Mouse (Mus musculus): ENCODE measurements at regions not wholly inside any gene's neighbourhood (a gene's known extent, or its start where the extent isn't known, plus 50 kb on each side); places are given as distances from the start of the nearest gene placed in this dataset.

DNA sequence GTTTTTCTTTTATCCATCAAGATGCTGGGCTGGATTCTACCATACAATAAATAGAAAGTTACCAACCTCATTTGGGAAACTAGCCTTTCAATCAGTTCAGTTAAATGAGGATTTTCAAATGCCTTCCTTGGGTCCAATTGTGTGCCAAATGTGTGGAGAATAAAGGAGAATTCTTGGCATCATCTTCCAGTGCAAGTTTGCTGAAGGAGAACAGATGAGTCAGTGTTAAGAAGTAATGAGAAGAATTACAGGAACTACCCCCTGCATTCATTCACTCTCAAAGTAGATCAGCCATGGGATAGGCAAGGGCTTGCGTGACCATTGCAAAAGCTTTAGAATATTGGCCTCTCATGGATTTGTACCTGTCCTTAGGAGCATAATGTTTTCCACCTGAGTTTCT, 193.4 kb upstream of the Man1a start:
- H3K4me3 ChIP-seq (replicated peaks; ENCODE audit: low read length): no peak overlapping the region
- no peaks in the 10 kb centered on the region for H3K9me3 ChIP-seq (ENCODE audit: control insufficient read depth, low read length)
- no peak overlapping the region for H3K9ac ChIP-seq
- ATAC-seq (ENCODE audit: low FRiP score) (no peak), DNase-seq (ENCODE audit: low spot score) (no peak)
- H3K36me3 ChIP-seq (replicated peaks; ENCODE audit: control insufficient read depth, insufficient read depth): no peaks in the 10 kb centered on the region
- H3K27me3 ChIP-seq (ENCODE audit: control insufficient read depth, insufficient read depth, low read length): no peaks in the 10 kb centered on the region
- 81% methylated on average over 1 of the region's 1 CpGs for whole genome bisulfite sequencing
- no peak overlapping the region for H3K27ac ChIP-seq
- no peak overlapping the region for H3K4me2 ChIP-seq (replicated peaks)
- H3K4me1 ChIP-seq (replicated peaks; ENCODE audit: control insufficient read depth, insufficient read depth, low read length): no peaks in the 10 kb centered on the region

- Histone ChIP-seq H3K4me3 (replicated peaks; ENCODE audit: low read length) (no peak overlapping the region), H3K9ac (no peak overlapping the region), H3K27ac (no peak overlapping the region), H3K36me3 (replicated peaks; ENCODE audit: control insufficient read depth, insufficient read depth) (no peaks in the 10 kb centered on the region), H3K27me3 (ENCODE audit: control insufficient read depth, insufficient read depth, low read length) (no peaks in the 10 kb centered on the region), H3K9me3 (ENCODE audit: control insufficient read depth, low read length) (no peaks in the 10 kb centered on the region), H3K4me1 (replicated peaks; ENCODE audit: control insufficient read depth, insufficient read depth, low read length) (no peaks in the 10 kb centered on the region), H3K4me2 (replicated peaks) (no peak overlapping the region)
- ATAC-seq (ENCODE audit: low FRiP score) (no peak), DNase-seq (ENCODE audit: low spot score) (no peak)
Observed at GRCm38 (mm10) chr10:54269354-54269753, 192.9 kb upstream of the Man1a start.

GRCm38 (mm10) chr10:54266656-54267055, 190.2 kb upstream of the Man1a start:
- Histone ChIP-seq H3K36me3 (replicated peaks; ENCODE audit: control insufficient read depth, insufficient read depth) (no peaks in the 10 kb centered on the region), H3K4me1 (replicated peaks; ENCODE audit: control insufficient read depth, insufficient read depth, low read length) (no peaks in the 10 kb centered on the region), H3K27ac (no peak overlapping the region), H3K4me3 (replicated peaks; ENCODE audit: low read length) (no peak overlapping the region), H3K9me3 (ENCODE audit: control insufficient read depth, low read length) (no peaks in the 10 kb centered on the region), H3K9ac (no peak overlapping the region), H3K27me3 (ENCODE audit: control insufficient read depth, insufficient read depth, low read length) (no peaks in the 10 kb centered on the region), H3K4me2 (replicated peaks) (no peak overlapping the region)
- 94% methylated on average over 4 of the region's 4 CpGs for WGBS
- no peak for DNase-seq (ENCODE audit: low spot score)
- ATAC-seq (ENCODE audit: low FRiP score): no peak

- Histone ChIP-seq H3K27me3 (ENCODE audit: control insufficient read depth, insufficient read depth, low read length) (no peaks in the 10 kb centered on the region), H3K4me1 (replicated peaks; ENCODE audit: control insufficient read depth, insufficient read depth, low read length) (no peaks in the 10 kb centered on the region), H3K27ac (no peak overlapping the region), H3K36me3 (replicated peaks; ENCODE audit: control insufficient read depth, insufficient read depth) (no peaks in the 10 kb centered on the region), H3K9ac (no peak overlapping the region), H3K9me3 (ENCODE audit: control insufficient read depth, low read length) (no peaks in the 10 kb centered on the region), H3K4me2 (replicated peaks) (no peak overlapping the region), H3K4me3 (replicated peaks; ENCODE audit: low read length) (no peak overlapping the region)
- ATAC-seq (ENCODE audit: low FRiP score) (no peak), DNase-seq (ENCODE audit: low spot score) (no peak)
- WGBS: 89% methylated on average over 1 of the region's 1 CpGs
Observed at GRCm38 (mm10) chr10:54254874-54255641, 178.6 kb upstream of the Man1a start.

GRCm38 (mm10) chr10:54244995-54245394, 168.6 kb upstream of the Man1a start:
- Histone ChIP-seq H3K27me3 (ENCODE audit: control insufficient read depth, insufficient read depth, low read length) (no peaks in the 10 kb centered on the region), H3K27ac (no peak overlapping the region), H3K4me1 (replicated peaks; ENCODE audit: control insufficient read depth, insufficient read depth, low read length) (no peaks in the 10 kb centered on the region), H3K4me3 (replicated peaks; ENCODE audit: low read length) (no peak overlapping the region), H3K36me3 (replicated peaks; ENCODE audit: control insufficient read depth, insufficient read depth) (no peaks in the 10 kb centered on the region), H3K4me2 (replicated peaks) (no peak overlapping the region), H3K9ac (no peak overlapping the region), H3K9me3 (ENCODE audit: control insufficient read depth, low read length) (no peaks in the 10 kb centered on the region)
- no peak for DNase-seq (ENCODE audit: low spot score)
- ATAC-seq (ENCODE audit: low FRiP score): no peak

GRCm38 (mm10) chr10:54202362-54202761, 126.0 kb upstream of the Man1a start:
- Histone ChIP-seq H3K9ac (no peak overlapping the region), H3K36me3 (replicated peaks; ENCODE audit: control insufficient read depth, insufficient read depth) (no peaks in the 10 kb centered on the region), H3K27ac (no peak overlapping the region), H3K4me3 (replicated peaks; ENCODE audit: low read length) (no peak overlapping the region), H3K4me2 (replicated peaks) (no peak overlapping the region), H3K27me3 (ENCODE audit: control insufficient read depth, insufficient read depth, low read length) (no peaks in the 10 kb centered on the region), H3K9me3 (ENCODE audit: control insufficient read depth, low read length) (no peaks in the 10 kb centered on the region), H3K4me1 (replicated peaks; ENCODE audit: control insufficient read depth, insufficient read depth, low read length) (no peaks in the 10 kb centered on the region)
- ATAC-seq (ENCODE audit: low FRiP score): no peak
- no peak for DNase-seq (ENCODE audit: low spot score)
- 89% methylated on average over 3 of the region's 3 CpGs for WGBS

- Histone ChIP-seq H3K4me1 (replicated peaks; ENCODE audit: control insufficient read depth, insufficient read depth, low read length) (no peaks in the 10 kb centered on the region), H3K27me3 (ENCODE audit: control insufficient read depth, insufficient read depth, low read length) (no peaks in the 10 kb centered on the region), H3K9me3 (ENCODE audit: control insufficient read depth, low read length) (no peaks in the 10 kb centered on the region), H3K36me3 (replicated peaks; ENCODE audit: control insufficient read depth, insufficient read depth) (no peaks in the 10 kb centered on the region), H3K9ac (no peak overlapping the region), H3K4me2 (replicated peaks) (no peak overlapping the region), H3K4me3 (replicated peaks; ENCODE audit: low read length) (no peak overlapping the region), H3K27ac (no peak overlapping the region)
- ATAC-seq (ENCODE audit: low FRiP score) (no peak), DNase-seq (ENCODE audit: low spot score) (no peak)
Observed at GRCm38 (mm10) chr10:54201727-54202126, 125.3 kb upstream of the Man1a start.

DNA sequence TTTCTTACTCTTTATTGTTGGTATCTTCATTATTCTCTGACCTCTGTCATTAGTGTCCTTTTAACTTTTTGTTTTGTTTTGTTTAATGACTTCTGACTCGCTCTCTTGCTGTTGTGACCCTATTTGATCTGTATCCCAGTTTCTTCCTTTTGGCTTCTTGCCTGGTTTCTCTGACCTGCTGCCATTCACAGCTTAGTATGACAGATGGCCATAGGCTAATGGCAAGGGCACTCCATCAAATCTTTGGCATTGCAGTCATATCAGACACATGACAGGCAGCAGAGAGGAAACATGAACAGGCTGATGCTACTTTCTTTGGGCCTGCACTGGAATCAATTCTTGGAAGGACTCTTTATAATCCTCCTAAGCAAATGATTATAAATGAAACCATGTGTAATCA, 106.3 kb upstream of the Man1a start:
- no peaks in the 10 kb centered on the region for H3K36me3 ChIP-seq (replicated peaks; ENCODE audit: control insufficient read depth, insufficient read depth)
- 63% methylated on average over 1 of the region's 1 CpGs for WGBS
- ATAC-seq (ENCODE audit: low FRiP score) (no peak), DNase-seq (ENCODE audit: low spot score) (no peak)
- no peaks in the 10 kb centered on the region for H3K9me3 ChIP-seq (ENCODE audit: control insufficient read depth, low read length)
- no peaks in the 10 kb centered on the region for H3K4me1 ChIP-seq (replicated peaks; ENCODE audit: control insufficient read depth, insufficient read depth, low read length)
- no peak overlapping the region for H3K27ac ChIP-seq
- no peak overlapping the region for H3K4me3 ChIP-seq (replicated peaks; ENCODE audit: low read length)
- no peaks in the 10 kb centered on the region for H3K27me3 ChIP-seq (ENCODE audit: control insufficient read depth, insufficient read depth, low read length)
- no peak overlapping the region for H3K9ac ChIP-seq
- no peak overlapping the region for H3K4me2 ChIP-seq (replicated peaks)

GRCm38 (mm10) chr10:54169320-54169719, 92.9 kb upstream of the Man1a start:
- Histone ChIP-seq H3K4me3 (replicated peaks; ENCODE audit: low read length) (no peak overlapping the region), H3K9ac (no peak overlapping the region), H3K27me3 (ENCODE audit: control insufficient read depth, insufficient read depth, low read length) (no peaks in the 10 kb centered on the region), H3K4me2 (replicated peaks) (no peak overlapping the region), H3K9me3 (ENCODE audit: control insufficient read depth, low read length) (no peaks in the 10 kb centered on the region), H3K4me1 (replicated peaks; ENCODE audit: control insufficient read depth, insufficient read depth, low read length) (no peaks in the 10 kb centered on the region; the same call in 1 of the 2 replicates), H3K27ac (no peak overlapping the region), H3K36me3 (replicated peaks; ENCODE audit: control insufficient read depth, insufficient read depth) (no peaks in the 10 kb centered on the region)
- WGBS: 57% methylated on average over 7 of the region's 7 CpGs
- ATAC-seq (ENCODE audit: low FRiP score) (peak; percentile 69), DNase-seq (ENCODE audit: low spot score) (peak; percentile 67)
